21 mouse cellular contexts compared by ENCODE assay signal in the genomic region with DNA sequence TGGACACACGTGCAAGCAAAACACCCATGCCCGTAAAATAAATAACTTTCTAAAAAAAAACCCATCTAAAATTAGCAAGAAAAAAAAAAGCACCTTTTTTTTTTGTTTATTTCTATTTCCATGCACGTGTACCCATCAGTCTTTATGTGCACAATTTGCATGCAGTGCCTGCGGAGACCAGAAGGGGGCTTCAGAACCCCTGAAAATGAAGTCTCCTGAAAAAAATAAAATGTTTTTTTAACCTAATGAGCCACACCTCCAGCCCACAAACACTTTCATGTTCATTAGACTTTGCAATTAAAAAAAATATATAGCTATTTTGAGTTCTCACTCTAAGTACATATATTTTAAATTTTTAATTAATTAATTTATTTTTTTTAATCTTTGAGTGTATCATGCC.
DNase-seq lines count a peak whose midpoint lies in the region; ATAC-seq and TF ChIP-seq lines count a peak whose summit lies in the region.
"Had no signal": no experiment of that assay in that cellular context is flagged by ENCODE, and none has a peak within 500 bp of the region (broad histone marks: within the 10 kb centered on the region; RNA-seq: fewer than 3 reads in every experiment).

No protein-coding gene starts in this region.

- TF ChIP-seq RAD21 in MEL (IDR thresholded peaks at IDR 0.05; ENCODE audit: low read depth, low read length), result peak; percentile 4

- no peak for TF ChIP-seq EP300 in MEL (IDR thresholded peaks at IDR 0.05; ENCODE audit: low read depth in 1 of 2, low read length in 2 of 2)

- WGBS in forebrain, postnatal 0 days, result 75% methylated on average over 4 of the region's 4 CpGs
- WGBS in forebrain, embryonic 13.5 days, result 87% methylated on average over 4 of the region's 4 CpGs
- 91% methylated on average over 4 of the region's 4 CpGs for WGBS in midbrain, postnatal 0 days
- 82% methylated on average over 4 of the region's 4 CpGs for WGBS in midbrain, embryonic 15.5 days

- intact Hi-C loops in gastrocnemius, postnatal 36 days (cut with DNase I), result no loop called here

- no peak overlapping the region for H3K4me3 ChIP-seq in forebrain, postnatal 0 days (ENCODE audit: low read depth, low read length)
- H3K4me3 ChIP-seq in forebrain, embryonic 13.5 days, result no peak overlapping the region
- no peak overlapping the region for H3K4me3 ChIP-seq in midbrain, postnatal 0 days (ENCODE audit: low read depth, low read length)
- H3K4me3 ChIP-seq in midbrain, embryonic 15.5 days, result no peak overlapping the region
- no peak overlapping the region for H3K4me3 ChIP-seq in MEL (ENCODE audit: control insufficient read depth in 1 of 2, insufficient read depth in 1 of 2, low read depth in 2 of 2, low read length in 2 of 2)
- H3K4me3 ChIP-seq: gastrocnemius, adult 2 months; heart, embryonic 13.5 days; lung, embryonic 15.5 days; midbrain, embryonic 10.5 days had no signal

- no peaks in the 10 kb centered on the region for H3K9me3 ChIP-seq in forebrain, postnatal 0 days (ENCODE audit: low read length)
- H3K9me3 ChIP-seq in forebrain, embryonic 13.5 days (replicated peaks), result no peaks in the 10 kb centered on the region
- no peaks in the 10 kb centered on the region for H3K9me3 ChIP-seq in midbrain, postnatal 0 days (ENCODE audit: low read length)
- H3K9me3 ChIP-seq in midbrain, embryonic 15.5 days, result no peaks in the 10 kb centered on the region
- H3K9me3 ChIP-seq in MEL (replicated peaks; ENCODE audit: insufficient read depth, low read length), result no peaks in the 10 kb centered on the region
- H3K9me3 ChIP-seq: lung, embryonic 15.5 days; midbrain, embryonic 10.5 days had no signal

- no peak for TF ChIP-seq POLR2A in MEL (IDR thresholded peaks at IDR 0.05; ENCODE audit: control insufficient read depth in 1 of 2, insufficient read depth in 1 of 2, low read depth in 1 of 2, low read length in 2 of 2, poor library complexity in 1 of 2)

- H3K4me2 ChIP-seq in forebrain, postnatal 0 days (ENCODE audit: low read depth), result no peak overlapping the region
- H3K4me2 ChIP-seq in forebrain, embryonic 13.5 days, result no peak overlapping the region
- no peak overlapping the region for H3K4me2 ChIP-seq in midbrain, postnatal 0 days (ENCODE audit: low read depth, low read length, poor library complexity, severe bottlenecking)
- H3K4me2 ChIP-seq in midbrain, embryonic 15.5 days, result no peak overlapping the region
- H3K4me2 ChIP-seq: heart, embryonic 13.5 days; hindbrain, embryonic 14.5 days; lung, embryonic 15.5 days had no signal

- 0 out of 2 replicates have a peak, but pooled peaks have one; percentile 10 for TF ChIP-seq CTCF in forebrain, postnatal 0 days (IDR thresholded peaks at IDR 0.05; ENCODE audit: low read depth)
- TF ChIP-seq CTCF in midbrain, postnatal 0 days (IDR thresholded peaks at IDR 0.05), result peak; percentile 15; the same call in 1 of the 2 replicates
- peak in 2 of 3 experiments; percentile 21 to 28; a peak in 3 of 6 replicates for TF ChIP-seq CTCF in MEL (IDR thresholded peaks at IDR 0.05 in 2 of 3, conservative IDR thresholded peaks at IDR 0.05 in 1 of 3; ENCODE audit: control insufficient read depth in 1 of 3, insufficient read depth in 1 of 3, low read depth in 2 of 3, low read length in 3 of 3, poor library complexity in 1 of 3, severe bottlenecking in 1 of 3)

- no peak for ATAC-seq in forebrain, postnatal 0 days
- no peak for ATAC-seq in forebrain, embryonic 13.5 days
- no peak for ATAC-seq in midbrain, postnatal 0 days (ENCODE audit: low FRiP score)
- no peak for ATAC-seq in midbrain, embryonic 15.5 days (replicated peaks)
- ATAC-seq: forebrain, embryonic 16.5 days; intestine, postnatal 0 days had no signal

- no peak overlapping the region for H3K9ac ChIP-seq in forebrain, postnatal 0 days
- H3K9ac ChIP-seq in forebrain, embryonic 13.5 days, result no peak overlapping the region
- no peak overlapping the region for H3K9ac ChIP-seq in midbrain, postnatal 0 days (replicated peaks; ENCODE audit: low read length, poor library complexity, severe bottlenecking)
- no peak overlapping the region for H3K9ac ChIP-seq in midbrain, embryonic 15.5 days
- H3K9ac ChIP-seq in MEL (ENCODE audit: control insufficient read depth, low read depth, low read length, poor library complexity, severe bottlenecking), result no peak overlapping the region
- H3K9ac ChIP-seq: heart, embryonic 13.5 days; hindbrain, embryonic 14.5 days; liver, embryonic 14.5 days; lung, embryonic 15.5 days had no signal

- DNase-seq in forebrain, postnatal 0 days, result no peak
- no peak for DNase-seq in midbrain, postnatal 0 days (ENCODE audit: low spot score)
- DNase-seq in MEL (ENCODE audit: low read depth, low spot score), result peak; percentile 18
- DNase-seq in forelimb bud, embryonic 11.5 days (ENCODE audit: low read depth, low spot score), result peak; percentile 19
- DNase-seq in gastrocnemius, postnatal 36 days, result no peak
- no peak for DNase-seq in ovary, postnatal 14 days (ENCODE audit: low spot score)
- DNase-seq: adrenal gland, adult 2 months; B cell, adult 2 months; cerebellum, adult 9-11 months; gastrocnemius, adult 2 months; kidney, postnatal 14 days; lung, postnatal 4 days had no signal

- H3K27ac ChIP-seq in forebrain, postnatal 0 days (ENCODE audit: low read depth, low read length), result no peak overlapping the region
- H3K27ac ChIP-seq in forebrain, embryonic 13.5 days, result no peak overlapping the region
- H3K27ac ChIP-seq in midbrain, postnatal 0 days (ENCODE audit: low read depth, low read length), result no peak overlapping the region
- no peak overlapping the region for H3K27ac ChIP-seq in midbrain, embryonic 15.5 days
- no peak overlapping the region for H3K27ac ChIP-seq in MEL (ENCODE audit: control insufficient read depth, low read depth, low read length)
- H3K27ac ChIP-seq: gastrocnemius, adult 2 months; heart, embryonic 13.5 days; hindbrain, embryonic 14.5 days; liver, embryonic 14.5 days; lung, embryonic 15.5 days; midbrain, embryonic 10.5 days had no signal

- H3K4me1 ChIP-seq in forebrain, postnatal 0 days (ENCODE audit: insufficient read depth), result no peaks in the 10 kb centered on the region
- H3K4me1 ChIP-seq in forebrain, embryonic 13.5 days, result peaks cover 5% of the 10 kb centered on the region; the same call in 1 of the 2 replicates
- no peaks in the 10 kb centered on the region for H3K4me1 ChIP-seq in midbrain, postnatal 0 days (ENCODE audit: insufficient read depth, low read length)
- H3K4me1 ChIP-seq in midbrain, embryonic 15.5 days, result no peaks in the 10 kb centered on the region
- H3K4me1 ChIP-seq in MEL (ENCODE audit: control insufficient read depth in 1 of 2, insufficient read depth in 2 of 2, low read length in 2 of 2), result no peaks in the 10 kb centered on the region
- H3K4me1 ChIP-seq: lung, embryonic 15.5 days had no signal

- H3K36me3 ChIP-seq in forebrain, postnatal 0 days (ENCODE audit: insufficient read depth), result no peaks in the 10 kb centered on the region
- H3K36me3 ChIP-seq in forebrain, embryonic 13.5 days (ENCODE audit: poor library complexity, severe bottlenecking), result no peaks in the 10 kb centered on the region
- H3K36me3 ChIP-seq in midbrain, postnatal 0 days (ENCODE audit: insufficient read depth, low read length), result no peaks in the 10 kb centered on the region
- H3K36me3 ChIP-seq in midbrain, embryonic 15.5 days (replicated peaks), result no peaks in the 10 kb centered on the region
- no peaks in the 10 kb centered on the region for H3K36me3 ChIP-seq in MEL (ENCODE audit: control insufficient read depth in 1 of 2, insufficient read depth in 2 of 2, low read length in 2 of 2)
- H3K36me3 ChIP-seq: heart, embryonic 13.5 days; lung, embryonic 15.5 days; midbrain, embryonic 10.5 days had no signal

- no peaks in the 10 kb centered on the region for H3K79me2 ChIP-seq in MEL (ENCODE audit: control insufficient read depth, insufficient read depth, low read length, poor library complexity)

- H3K27me3 ChIP-seq in forebrain, postnatal 0 days (ENCODE audit: insufficient read depth, low read length), result no peaks in the 10 kb centered on the region
- H3K27me3 ChIP-seq in forebrain, embryonic 13.5 days, result no peaks in the 10 kb centered on the region
- no peaks in the 10 kb centered on the region for H3K27me3 ChIP-seq in midbrain, postnatal 0 days (ENCODE audit: insufficient read depth, low read length)
- no peaks in the 10 kb centered on the region for H3K27me3 ChIP-seq in midbrain, embryonic 15.5 days (replicated peaks)
- H3K27me3 ChIP-seq in MEL (ENCODE audit: control insufficient read depth in 1 of 2, insufficient read depth in 2 of 2, low read length in 2 of 2), result no peaks in the 10 kb centered on the region
- H3K27me3 ChIP-seq: heart, embryonic 13.5 days; lung, embryonic 15.5 days had no signal

TF ChIP-seq in MEL, 35 proteins besides CTCF, POLR2A, EP300 and RAD21:
- TF ChIP-seq USF1 (IDR thresholded peaks at IDR 0.05; ENCODE audit: low read depth, low read length), result no peak
- TF ChIP-seq NRF1 (IDR thresholded peaks at IDR 0.05; ENCODE audit: insufficient read depth, low read depth, low read length, poor library complexity, severe bottlenecking), result no peak

Comparison
In these comparisons a context has a peak if more than half of its experiments do, and no peak if none do; other contexts are left out.
1. DNase-seq: peak in MEL (single experiment) and forelimb bud, embryonic 11.5 days (single experiment); none in forebrain, postnatal 0 days (single experiment), midbrain, postnatal 0 days (single experiment), gastrocnemius, postnatal 36 days (0 of 2) and ovary, postnatal 14 days (single experiment).
2. Peak in every context shown above with its lines, with median percentiles within 50 percentile points of each other: CTCF ChIP-seq.